Mouse (Mus musculus) midbrain, embryonic 15.5 days (tissue): ENCODE results near the gene Rrp12. TPM values are rescaled to one million over a fixed set of nuclear protein-coding genes. Genes with fewer than 3 reads are reported as not detected.

Experiments
- polyA plus RNA-seq: library from polyadenylated mRNA; unstranded; fragments of >200 nt; fragmentation: Nextera tagmentation; extraction: Ambion mirVana; gene quantifications from 2 replicates; pipeline ENCODE4 v1.2.1, GENCODE M21; 2015

The Rrp12 gene
- polyA plus RNA-seq, 1 experiment from 2014 or later = 18.5 TPM

Other genes starting within 250 kb of the Rrp12 start
- 23.9 and 26.7 TPM in 2 replicates for gene Slit1, start 152.5 kb downstream of the Rrp12 start, polyA plus RNA-seq
- gene Arhgap19, start 94.1 kb downstream of the Rrp12 start, polyA plus RNA-seq = 5.2 and 6.2 TPM in 2 replicates
- gene Frat1, start 66.2 kb downstream of the Rrp12 start, polyA plus RNA-seq = 30.1 and 30.9 TPM in 2 replicates
- gene Frat2, start 48.0 kb downstream of the Rrp12 start, polyA plus RNA-seq = 9.5 and 9.7 TPM in 2 replicates
- gene Pgam1, start 15.8 kb upstream of the Rrp12 start, polyA plus RNA-seq = 484 and 515 TPM in 2 replicates
- gene Exosc1, start 37.2 kb upstream of the Rrp12 start, polyA plus RNA-seq = 53.1 and 61.1 TPM in 2 replicates
- gene Zdhhc16, start 37.3 kb upstream of the Rrp12 start, polyA plus RNA-seq = 88.0 and 91.9 TPM in 2 replicates
- 34.9 and 37.5 TPM in 2 replicates for gene Mms19, start 85.0 kb upstream of the Rrp12 start, polyA plus RNA-seq
- 10.0 and 13.6 TPM in 2 replicates for gene Ubtd1, start 85.6 kb upstream of the Rrp12 start, polyA plus RNA-seq
- gene Ankrd2, start 139.8 kb upstream of the Rrp12 start, polyA plus RNA-seq = 0.56 and 0.83 TPM in 2 replicates
- gene Hoga1, start 149.4 kb upstream of the Rrp12 start, polyA plus RNA-seq = 1.1 and 1.3 TPM in 2 replicates
- not detected in 2 replicates for gene 4933411K16Rik, start 156.1 kb upstream of the Rrp12 start, polyA plus RNA-seq
- 154 and 162 TPM in 2 replicates for gene Morn4, start 190.2 kb upstream of the Rrp12 start, polyA plus RNA-seq
- 30.1 and 30.6 TPM in 2 replicates for gene Pi4k2a, start 194.3 kb upstream of the Rrp12 start, polyA plus RNA-seq
- 6.3 and 7.3 TPM in 2 replicates for gene Avpi1, start 232.9 kb upstream of the Rrp12 start, polyA plus RNA-seq